Mouse (Mus musculus): Measurements from ENCODE around the gene Ccdc28b. TPM values are rescaled to one million over a fixed set of nuclear protein-coding genes. Genes with fewer than 3 reads are reported as not detected.

The Ccdc28b gene
- polyA plus RNA-seq, 1 experiment from 2014 or later = 85.9 TPM

DNA sequence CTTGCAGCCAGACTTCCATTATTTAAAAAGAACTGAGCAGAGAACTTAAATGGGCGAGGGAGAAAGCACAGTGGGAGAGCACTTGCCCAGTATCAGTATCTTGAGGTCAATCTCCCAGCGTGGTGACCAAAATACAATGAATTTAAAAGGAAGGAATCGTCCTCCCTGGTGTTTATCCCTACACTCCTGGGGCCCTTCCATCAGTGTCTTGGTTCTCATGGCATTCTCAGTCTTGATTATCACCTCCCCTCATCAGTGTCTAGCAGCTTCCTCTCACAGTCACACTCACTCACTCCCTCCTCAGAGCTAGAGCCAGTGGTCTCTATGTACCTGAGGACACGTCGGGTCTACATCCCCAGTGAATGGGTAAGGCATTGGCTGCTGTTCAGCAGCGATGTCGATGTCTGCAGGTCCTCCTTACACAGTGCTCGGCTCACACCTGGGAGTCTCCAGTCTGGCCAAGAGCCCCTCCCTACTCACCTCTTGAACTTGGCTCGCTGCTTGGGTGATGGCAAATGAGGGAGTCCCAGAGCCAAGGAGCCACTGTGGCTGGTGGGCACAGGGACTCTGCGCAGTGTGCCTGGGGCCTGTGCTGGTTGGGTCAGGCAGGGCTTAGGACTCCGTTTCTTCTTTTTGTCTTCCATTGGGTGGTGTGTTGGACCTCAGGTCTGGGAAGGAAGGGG, 1.5 kb downstream of the Ccdc28b start:
- ATAC-seq (ENCODE audit: low FRiP score) = no peak
- H3K4me1 ChIP-seq = peaks cover 42% of the 10 kb centered on the region

DNA sequence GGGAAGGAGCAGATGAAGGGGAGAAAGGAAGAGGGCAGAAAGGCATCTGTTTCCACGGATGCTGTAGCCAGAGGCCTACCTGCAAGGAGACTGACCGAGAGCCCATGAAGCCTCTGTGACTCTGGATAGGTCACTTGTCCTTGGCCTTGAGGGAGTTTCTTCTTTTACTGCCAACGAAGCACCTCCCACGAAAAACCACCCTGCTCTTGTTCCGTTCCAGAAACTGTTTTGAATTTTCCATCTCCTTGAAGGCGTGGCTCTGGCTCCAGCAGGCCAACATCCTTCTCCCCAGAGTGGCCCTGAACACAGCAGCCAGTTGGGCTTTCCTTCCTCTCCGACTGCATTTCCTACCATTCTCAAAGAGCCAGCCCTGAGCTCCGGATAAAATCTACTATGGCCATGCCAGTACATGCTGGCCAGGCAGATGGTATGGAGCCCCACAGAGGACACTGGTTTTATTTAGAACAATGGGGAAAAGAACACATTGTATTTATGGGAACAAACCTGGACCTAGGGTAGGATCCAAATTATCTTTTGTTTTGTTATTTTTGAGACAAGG, 2.4 kb downstream of the Ccdc28b start:
- no peaks in the 10 kb centered on the region for H3K27me3 ChIP-seq
- H3K4me1 ChIP-seq = peaks cover 42% of the 10 kb centered on the region
- peaks cover 11% of the 10 kb centered on the region for H3K36me3 ChIP-seq
- H3K4me3 ChIP-seq = no peak overlapping the region
- 86% methylated on average over 8 of the region's 8 CpGs for WGBS
- H3K27ac ChIP-seq = no peak overlapping the region
- no peak for ATAC-seq (ENCODE audit: low FRiP score)
- H3K4me2 ChIP-seq (replicated peaks) = no peak overlapping the region
- H3K9me3 ChIP-seq (replicated peaks) = no peaks in the 10 kb centered on the region
- peak overlapping the region; percentile 35; the same call in 1 of the 2 replicates for H3K9ac ChIP-seq

More for the DNA sequence above, 1.5 kb downstream of the Ccdc28b start:
- WGBS = 78% methylated on average over 11 of the region's 11 CpGs
- peak overlapping the region; percentile 59 for H3K4me3 ChIP-seq
- H3K9ac ChIP-seq = peak overlapping the region; percentile 80
- no peak overlapping the region for H3K27ac ChIP-seq
- peaks cover 11% of the 10 kb centered on the region for H3K36me3 ChIP-seq
- H3K9me3 ChIP-seq (replicated peaks) = no peaks in the 10 kb centered on the region
- no peaks in the 10 kb centered on the region for H3K27me3 ChIP-seq
- H3K4me2 ChIP-seq (replicated peaks) = peak overlapping the region; percentile 69

DNA sequence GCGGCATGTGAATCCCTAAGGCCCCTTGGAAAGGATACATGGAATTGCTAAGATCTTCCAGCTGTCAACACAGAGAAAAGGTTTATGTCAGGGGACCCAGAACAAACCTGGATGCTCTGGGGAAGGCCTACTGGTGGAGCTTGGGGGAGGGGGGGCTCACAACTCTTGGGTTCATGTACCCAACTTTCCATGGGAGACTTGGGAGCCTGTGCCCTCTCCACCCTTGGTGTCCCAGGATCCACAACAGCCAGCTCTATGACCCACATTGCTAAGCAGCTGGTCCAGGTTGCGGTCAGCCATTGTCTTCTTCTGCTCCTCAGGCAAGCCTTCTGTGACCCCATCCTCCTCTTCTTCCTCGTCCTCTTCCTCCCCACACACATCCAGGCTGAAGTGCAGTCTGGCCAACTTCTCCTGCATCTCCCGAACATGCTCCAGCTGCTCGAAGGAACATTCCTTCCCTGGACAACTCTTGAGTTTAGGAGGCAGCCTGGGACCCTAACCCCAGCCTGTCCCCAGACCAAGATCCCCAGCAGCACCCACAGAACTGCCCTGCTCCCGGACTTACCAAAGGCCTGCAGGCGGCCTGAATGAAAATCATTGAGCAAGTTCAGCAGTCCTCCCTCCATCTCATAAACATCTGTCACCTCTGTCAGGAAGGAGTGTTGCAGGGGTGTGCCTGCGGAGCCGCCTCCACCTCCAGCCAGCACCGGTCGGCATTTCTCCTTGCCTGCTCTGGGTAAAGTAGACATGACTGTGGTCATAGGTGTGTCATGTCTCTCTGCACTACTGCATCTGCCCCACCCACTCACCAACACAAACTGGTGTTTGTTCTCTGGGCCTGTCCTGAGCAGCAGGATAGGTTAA, 3.1 kb downstream of the Ccdc28b start:
- Histone ChIP-seq H3K9ac (no peak overlapping the region), H3K9me3 (replicated peaks) (no peaks in the 10 kb centered on the region), H3K4me1 (peaks cover 41% of the 10 kb centered on the region), H3K36me3 (peaks cover 17% of the 10 kb centered on the region), H3K27ac (no peak overlapping the region), H3K4me3 (no peak overlapping the region), H3K4me2 (replicated peaks) (no peak overlapping the region), H3K27me3 (no peaks in the 10 kb centered on the region)
- WGBS = 89% methylated on average over 11 of the region's 11 CpGs
- no peak for ATAC-seq (ENCODE audit: low FRiP score)

DNA sequence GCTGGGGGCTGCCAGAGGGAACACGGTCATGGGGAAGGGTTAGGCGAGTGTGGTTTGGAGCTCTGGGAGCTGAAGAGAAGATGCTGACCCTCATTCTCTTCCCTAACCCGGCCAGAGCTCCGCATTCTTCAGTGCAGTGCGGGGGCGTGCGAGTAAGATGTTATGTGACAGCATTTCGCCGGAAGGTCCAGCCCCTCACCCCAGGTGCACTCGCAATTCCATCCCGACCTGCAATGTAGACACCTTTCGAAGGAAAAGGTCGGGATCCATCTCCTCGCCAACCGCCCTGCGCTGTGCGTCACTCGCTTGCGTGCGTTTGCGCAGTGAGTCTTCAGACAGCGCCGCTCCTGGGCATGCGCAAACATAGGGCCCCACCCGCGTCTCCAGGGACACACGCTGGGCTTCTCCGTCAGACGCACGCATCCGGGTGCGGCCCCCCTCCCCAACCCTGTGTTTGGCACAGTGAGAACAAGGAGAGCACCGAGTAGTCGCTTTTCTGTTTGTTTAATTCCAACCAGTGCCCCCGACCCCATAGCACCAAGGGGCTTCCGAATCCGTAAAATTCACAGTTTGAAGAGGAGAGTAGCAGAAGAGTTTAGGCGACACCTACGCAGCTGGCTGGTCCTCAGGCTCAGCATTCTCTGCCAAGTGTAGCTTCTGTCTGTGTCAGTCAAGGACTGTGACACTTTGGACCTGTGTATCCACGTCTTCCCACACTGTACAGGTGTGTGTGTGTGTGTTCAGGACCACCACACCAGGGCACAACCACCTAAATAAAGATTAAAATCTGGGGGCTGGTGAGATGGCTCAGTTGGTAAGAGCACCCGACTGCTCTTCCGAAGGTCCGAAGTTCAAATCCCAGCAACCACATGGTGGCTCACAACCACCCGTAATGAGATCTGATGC, 4.7 kb downstream of the Ccdc28b start, which contains the start of gene Iqcc:
TSS of gene Iqcc (minus strand) at position 314 of the 906 bp plus-strand sequence.
- H3K9me3 ChIP-seq (replicated peaks) = no peaks in the 10 kb centered on the region
- no peaks in the 10 kb centered on the region for H3K27me3 ChIP-seq
- peaks cover 17% of the 10 kb centered on the region for H3K36me3 ChIP-seq
- 4% methylated on average over 44 of the region's 44 CpGs for WGBS
- ATAC-seq (ENCODE audit: low FRiP score) = peak; percentile 86
- H3K4me2 ChIP-seq (replicated peaks) = peak within 1 kb of the TSS; percentile 70
- H3K27ac ChIP-seq = peak within 1 kb of the TSS; percentile 83
- H3K4me1 ChIP-seq = peaks cover 27% of the 10 kb centered on the region
- H3K9ac ChIP-seq = peak within 1 kb of the TSS; percentile 77
- H3K4me3 ChIP-seq = peak within 1 kb of the TSS; percentile 51

DNA sequence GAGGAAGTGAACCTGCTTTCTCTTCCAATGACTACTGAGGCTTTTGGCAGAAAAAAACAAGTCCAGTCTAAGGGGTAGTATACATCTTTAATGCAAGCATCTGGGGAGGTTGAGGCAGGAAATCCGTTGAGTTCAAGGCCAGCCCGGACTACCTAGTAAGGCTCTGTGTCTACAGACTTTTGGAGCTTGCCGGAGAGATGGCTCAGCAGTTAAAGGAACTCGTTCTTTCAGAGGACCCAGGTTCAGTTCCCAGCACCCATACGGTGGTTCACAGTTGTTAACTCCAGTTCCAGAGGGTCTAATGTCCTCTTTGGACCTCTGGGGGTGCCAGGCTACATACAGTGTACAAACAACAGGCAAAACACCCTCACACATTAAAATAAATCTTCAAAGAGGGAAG, 5.7 kb downstream of the Ccdc28b start:
- 93% methylated on average over 5 of the region's 5 CpGs for WGBS
- H3K27ac ChIP-seq = no peak overlapping the region

DNA sequence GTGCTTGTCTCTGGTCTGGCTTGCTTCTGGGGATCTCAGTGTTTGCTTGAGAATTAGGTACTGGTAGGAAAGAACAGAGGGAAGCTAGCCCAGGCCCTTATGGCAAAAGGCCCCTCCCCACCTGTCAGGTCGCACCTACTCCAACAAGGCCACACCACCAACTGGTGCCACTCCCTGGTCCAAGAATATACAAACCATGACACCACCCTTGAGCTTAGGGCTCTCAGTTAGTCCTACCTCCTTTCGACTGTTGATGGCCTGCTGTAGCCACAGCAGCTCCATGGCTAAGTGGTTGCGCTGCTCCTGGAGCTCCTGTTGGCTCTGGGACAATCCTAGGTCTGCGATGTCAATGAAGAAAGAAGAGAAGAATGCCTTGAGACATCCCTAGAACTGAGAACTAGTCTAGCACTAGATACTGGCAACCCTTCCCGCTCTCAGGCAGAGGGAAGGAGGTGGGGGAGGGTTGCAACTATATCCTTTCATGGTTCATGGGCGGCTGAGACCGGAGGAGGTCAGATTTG, 6.6 kb downstream of the Ccdc28b start:
- H3K36me3 ChIP-seq = peaks cover 17% of the 10 kb centered on the region
- H3K27me3 ChIP-seq = no peaks in the 10 kb centered on the region
- no peak overlapping the region for H3K27ac ChIP-seq
- H3K9me3 ChIP-seq (replicated peaks) = no peaks in the 10 kb centered on the region
- H3K4me3 ChIP-seq = no peak overlapping the region
- H3K4me1 ChIP-seq = peaks cover 16% of the 10 kb centered on the region
- no peak overlapping the region for H3K4me2 ChIP-seq (replicated peaks)
- 93% methylated on average over 7 of the region's 7 CpGs for WGBS
- ATAC-seq (ENCODE audit: low FRiP score) = no peak
- H3K9ac ChIP-seq = no peak overlapping the region

More for the DNA sequence above, 5.7 kb downstream of the Ccdc28b start:
- H3K4me1 ChIP-seq = peaks cover 24% of the 10 kb centered on the region
- H3K9ac ChIP-seq = peak overlapping the region; percentile 77
- no peak for ATAC-seq (ENCODE audit: low FRiP score)
- H3K36me3 ChIP-seq = peaks cover 17% of the 10 kb centered on the region
- peak overlapping the region; percentile 70 for H3K4me2 ChIP-seq (replicated peaks)
- peak overlapping the region; percentile 51 for H3K4me3 ChIP-seq
- no peaks in the 10 kb centered on the region for H3K9me3 ChIP-seq (replicated peaks)
- H3K27me3 ChIP-seq = no peaks in the 10 kb centered on the region

DNA sequence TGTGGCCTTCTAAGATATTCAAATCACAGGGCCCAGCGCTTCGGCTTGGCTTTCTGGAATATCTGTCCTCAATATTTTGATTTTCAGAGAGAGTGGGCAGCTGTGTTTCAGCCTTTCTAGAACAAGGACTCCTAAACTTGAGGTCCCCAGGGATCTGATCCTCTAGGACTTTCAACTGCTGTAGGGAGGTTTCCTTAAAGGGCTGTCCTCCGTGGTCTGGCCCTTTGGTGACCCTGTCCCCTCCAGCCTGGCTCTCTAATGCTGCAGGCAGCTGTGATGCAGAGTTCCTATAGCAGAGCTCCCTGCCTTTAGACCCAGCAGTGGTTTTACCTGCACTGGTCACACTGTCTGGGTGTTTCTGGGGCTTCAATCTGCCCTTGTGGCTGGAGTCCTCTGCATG, 7.1 kb downstream of the Ccdc28b start:
- no peak for ATAC-seq (ENCODE audit: low FRiP score)
- H3K27me3 ChIP-seq = no peaks in the 10 kb centered on the region
- H3K4me3 ChIP-seq = no peak overlapping the region
- peaks cover 11% of the 10 kb centered on the region for H3K4me1 ChIP-seq
- 91% methylated on average over 3 of the region's 3 CpGs for WGBS
- no peak overlapping the region for H3K27ac ChIP-seq
- peaks cover 17% of the 10 kb centered on the region for H3K36me3 ChIP-seq
- H3K9me3 ChIP-seq (replicated peaks) = no peaks in the 10 kb centered on the region
- no peak overlapping the region for H3K4me2 ChIP-seq (replicated peaks)
- no peak overlapping the region for H3K9ac ChIP-seq

DNA sequence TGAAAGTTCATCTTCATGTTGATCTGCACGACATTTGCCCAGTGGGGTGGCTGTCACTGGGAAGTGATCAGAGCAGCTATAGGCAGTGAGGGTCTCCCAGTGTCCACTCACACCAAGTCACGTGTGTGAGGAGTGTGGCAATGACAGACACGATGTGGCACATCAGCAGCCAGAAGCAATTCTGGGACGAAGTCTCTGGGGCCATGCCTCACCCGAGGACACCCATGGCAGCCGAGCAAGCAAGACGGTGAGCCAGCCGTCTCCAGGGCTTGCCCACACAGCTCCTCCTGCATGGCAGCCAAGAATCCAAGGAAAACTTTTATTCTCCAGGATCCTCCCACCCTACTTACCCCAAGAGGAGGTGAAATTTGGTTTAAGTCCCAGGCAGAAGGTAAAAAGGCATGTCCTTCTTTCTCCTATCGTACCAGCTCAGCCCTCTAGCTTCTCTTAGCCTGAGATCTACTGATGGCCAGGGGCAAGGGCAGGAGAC, 7.9 kb downstream of the Ccdc28b start:
- H3K9me3 ChIP-seq (replicated peaks) = no peaks in the 10 kb centered on the region
- H3K4me2 ChIP-seq (replicated peaks) = no peak overlapping the region
- no peak overlapping the region for H3K9ac ChIP-seq
- peaks cover 17% of the 10 kb centered on the region for H3K36me3 ChIP-seq
- H3K4me1 ChIP-seq = peaks cover 11% of the 10 kb centered on the region
- no peak for ATAC-seq (ENCODE audit: low FRiP score)
- no peak overlapping the region for H3K27ac ChIP-seq
- WGBS = 89% methylated on average over 9 of the region's 9 CpGs
- no peak overlapping the region for H3K4me3 ChIP-seq
- no peaks in the 10 kb centered on the region for H3K27me3 ChIP-seq

DNA sequence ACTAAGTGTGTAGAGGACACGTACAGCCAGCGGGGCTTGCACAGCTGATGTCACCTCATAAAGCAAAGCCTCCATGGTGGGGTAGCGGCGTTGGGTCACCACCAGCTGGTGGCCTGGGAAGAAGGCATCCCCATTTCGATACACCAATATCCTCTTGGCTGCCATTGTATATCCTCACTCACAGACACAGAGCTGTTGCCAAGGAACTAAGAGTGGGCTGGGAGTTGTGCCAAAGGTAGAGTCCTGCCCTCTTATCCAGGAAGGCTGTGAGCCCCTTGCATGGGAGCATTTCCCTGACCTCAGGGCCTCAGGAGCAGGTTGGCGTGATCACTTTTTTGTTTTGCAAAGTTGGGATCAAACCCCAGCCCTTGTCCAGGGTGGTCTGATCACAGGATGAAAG, 9.7 kb downstream of the Ccdc28b start, which contains the start of gene Dcdc2b:
TSS of gene Dcdc2b (minus strand) at position 165 of the 400 bp plus-strand sequence.
- no peak for ATAC-seq (ENCODE audit: low FRiP score)
- H3K27ac ChIP-seq = no peak within 1 kb of the TSS
- no peak within 1 kb of the TSS for H3K4me2 ChIP-seq (replicated peaks)
- no peaks in the 10 kb centered on the region for H3K9me3 ChIP-seq (replicated peaks)
- peaks cover 9% of the 10 kb centered on the region for H3K4me1 ChIP-seq
- 82% methylated on average over 6 of the region's 6 CpGs for WGBS
- no peak within 1 kb of the TSS for H3K4me3 ChIP-seq
- peaks cover 27% of the 10 kb centered on the region for H3K36me3 ChIP-seq
- H3K9ac ChIP-seq = no peak within 1 kb of the TSS
- no peaks in the 10 kb centered on the region for H3K27me3 ChIP-seq

DNA sequence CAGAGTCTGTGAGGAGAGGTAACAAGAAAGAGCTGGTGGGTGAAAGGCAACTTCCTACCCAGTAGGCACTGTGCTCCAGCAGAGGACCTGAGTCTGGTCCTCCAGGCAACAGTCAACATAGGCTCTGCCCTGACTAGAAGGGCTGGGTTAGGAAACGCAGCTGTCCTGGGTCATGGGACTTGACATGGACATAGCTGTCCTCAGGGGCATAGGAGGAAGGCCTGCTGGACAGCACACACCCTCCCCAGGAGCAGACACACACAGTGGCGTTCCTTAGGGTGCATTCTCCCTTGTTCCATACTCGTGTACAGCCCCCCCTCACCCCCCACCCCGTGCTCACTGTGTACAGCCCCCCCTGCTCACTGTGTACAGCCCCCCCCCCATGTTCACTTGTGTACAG, 13.3 kb downstream of the Ccdc28b start:
- ATAC-seq (ENCODE audit: low FRiP score) = no peak
- Histone ChIP-seq H3K4me3 (no peak overlapping the region), H3K4me2 (replicated peaks) (no peak overlapping the region), H3K27me3 (no peaks in the 10 kb centered on the region), H3K9ac (no peak overlapping the region), H3K27ac (no peak overlapping the region), H3K4me1 (no peaks in the 10 kb centered on the region; the same call in none of the 2 replicates), H3K9me3 (replicated peaks) (no peaks in the 10 kb centered on the region), H3K36me3 (peaks cover 33% of the 10 kb centered on the region)
- WGBS = 72% methylated on average over 4 of the region's 4 CpGs

DNA sequence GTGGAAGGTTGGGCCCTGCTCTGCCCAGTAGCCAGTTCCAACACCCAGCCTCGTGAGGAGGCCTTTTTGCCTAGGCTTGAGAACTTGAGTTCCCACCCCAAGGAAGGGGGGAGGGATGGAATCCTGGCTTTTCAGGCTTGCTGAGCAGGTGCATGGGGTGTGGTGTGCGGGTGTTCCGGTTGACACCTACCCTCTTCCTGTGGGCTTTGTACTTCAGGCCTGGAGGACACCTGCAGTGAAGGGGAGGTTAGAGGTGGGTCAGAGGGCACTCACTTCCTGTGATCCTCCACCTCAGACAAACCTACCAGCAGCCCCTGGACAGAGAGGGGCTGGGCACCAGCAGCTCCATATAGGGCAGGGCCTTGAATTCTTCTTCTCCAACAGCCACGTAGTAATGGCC, 13.7 kb downstream of the Ccdc28b start:
- WGBS = 60% methylated on average over 4 of the region's 4 CpGs
- peak; percentile 18; the same call in 1 of the 2 replicates for ATAC-seq (ENCODE audit: low FRiP score)
- H3K9me3 ChIP-seq (replicated peaks) = no peaks in the 10 kb centered on the region

More for the DNA sequence above, 13.7 kb downstream of the Ccdc28b start:
- no peak overlapping the region for H3K9ac ChIP-seq
- H3K36me3 ChIP-seq = peaks cover 36% of the 10 kb centered on the region
- H3K4me2 ChIP-seq (replicated peaks) = no peak overlapping the region
- H3K27ac ChIP-seq = no peak overlapping the region
- H3K4me3 ChIP-seq = no peak overlapping the region
- no peaks in the 10 kb centered on the region; the same call in none of the 2 replicates for H3K4me1 ChIP-seq
- H3K27me3 ChIP-seq = no peaks in the 10 kb centered on the region

Measured in hindbrain, embryonic 12.5 days (tissue).